Comparison of ENCODE assay signal across 9 mouse cellular contexts in the genomic region with DNA sequence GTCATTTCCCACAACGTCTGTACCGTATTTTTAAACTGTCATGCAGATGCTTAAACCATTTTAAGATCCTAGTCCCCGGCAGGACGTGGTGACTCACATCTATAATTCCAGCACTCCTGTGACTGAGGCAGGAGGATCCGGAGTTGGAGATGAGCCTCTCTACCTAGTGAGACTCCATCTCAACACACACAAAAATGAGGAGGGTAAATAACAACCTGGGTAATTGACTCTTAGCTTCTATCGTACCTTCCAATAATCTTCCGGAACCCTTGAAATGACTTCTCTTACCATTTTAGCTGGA. TPM values are rescaled to one million over a fixed set of nuclear protein-coding genes. Genes with fewer than 3 reads are reported as not detected.
DNase-seq lines count a peak whose midpoint lies in the region; ATAC-seq and TF ChIP-seq lines count a peak whose summit lies in the region.
"Had no signal": no experiment of that assay in that cellular context is flagged by ENCODE, and none has a peak within 500 bp of the region (broad histone marks: within the 10 kb centered on the region; RNA-seq: fewer than 3 reads in every experiment).

No protein-coding gene starts in this region.

- H3K4me2 ChIP-seq in neural tube, embryonic 11.5 days (ENCODE audit: low read depth), result peak overlapping the region; percentile 66
- peak overlapping the region; percentile 72 for H3K4me2 ChIP-seq in forebrain, embryonic 12.5 days
- peak overlapping the region; percentile 81 for H3K4me2 ChIP-seq in limb, embryonic 11.5 days (ENCODE audit: low read depth, severe bottlenecking)

- H3K9me3 ChIP-seq in neural tube, embryonic 11.5 days (ENCODE audit: control insufficient read depth, low read length), result no peaks in the 10 kb centered on the region
- no peaks in the 10 kb centered on the region for H3K9me3 ChIP-seq in forebrain, embryonic 12.5 days
- H3K9me3 ChIP-seq in limb, embryonic 11.5 days (ENCODE audit: control insufficient read depth, low read length), result no peaks in the 10 kb centered on the region

- no peaks in the 10 kb centered on the region for H3K4me1 ChIP-seq in neural tube, embryonic 11.5 days (ENCODE audit: control insufficient read depth, insufficient read depth, low read length)
- peaks cover 7% of the 10 kb centered on the region for H3K4me1 ChIP-seq in forebrain, embryonic 12.5 days
- no peaks in the 10 kb centered on the region for H3K4me1 ChIP-seq in limb, embryonic 11.5 days (ENCODE audit: control insufficient read depth, insufficient read depth, low read length)
- peaks cover 3% of the 10 kb centered on the region; the same call in 1 of the 2 replicates for H3K4me1 ChIP-seq in small intestine, adult 2 months (ENCODE audit: control insufficient read depth, insufficient read depth, insufficient read length, low read length)

- H3K27ac ChIP-seq in neural tube, embryonic 11.5 days (ENCODE audit: low read depth, low read length), result peak overlapping the region; percentile 97; the same call in 1 of the 2 replicates
- peak overlapping the region; percentile 97 for H3K27ac ChIP-seq in forebrain, embryonic 12.5 days
- no peak overlapping the region for H3K27ac ChIP-seq in limb, embryonic 11.5 days (replicated peaks; ENCODE audit: low read depth, low read length)
- peak overlapping the region; percentile 35; the same call in 1 of the 2 replicates for H3K27ac ChIP-seq in small intestine, adult 2 months (ENCODE audit: insufficient read depth, low read depth, low read length)

- H3K27me3 ChIP-seq in neural tube, embryonic 11.5 days (ENCODE audit: control insufficient read depth, insufficient read depth, low read length), result no peaks in the 10 kb centered on the region
- H3K27me3 ChIP-seq in forebrain, embryonic 12.5 days, result no peaks in the 10 kb centered on the region; the same call in 1 of the 2 replicates
- no peaks in the 10 kb centered on the region for H3K27me3 ChIP-seq in limb, embryonic 11.5 days (ENCODE audit: control insufficient read depth, insufficient read depth, low read length)
- no peaks in the 10 kb centered on the region for H3K27me3 ChIP-seq in small intestine, adult 2 months (ENCODE audit: control insufficient read depth, insufficient read depth, low read length)

- intact Hi-C loops in gastrocnemius, postnatal 36 days (cut with DNase I), result loop anchor here (2.0 to 5.0 kb wide), 2 partner anchors 45 to 155 kb away; partner anchors contain the start of gene Sinhcaf

- peak overlapping the region; percentile 89 for H3K4me3 ChIP-seq in neural tube, embryonic 11.5 days (ENCODE audit: low read depth, low read length)
- H3K4me3 ChIP-seq in forebrain, embryonic 12.5 days (replicated peaks), result peak overlapping the region; percentile 82
- peak overlapping the region; percentile 81 for H3K4me3 ChIP-seq in limb, embryonic 11.5 days (ENCODE audit: low read depth, low read length)
- H3K4me3 ChIP-seq in small intestine, adult 2 months (ENCODE audit: low read depth, low read length), result peak overlapping the region; percentile 95

- ATAC-seq in neural tube, embryonic 11.5 days (ENCODE audit: insufficient read depth, low FRiP score, low TSS enrichment), result peak; percentile 28; the same call in 1 of the 2 replicates
- ATAC-seq in forebrain, embryonic 12.5 days (ENCODE audit: low FRiP score), result peak; percentile 20
- no peak for ATAC-seq in limb, embryonic 11.5 days (ENCODE audit: insufficient number of reproducible peaks, low FRiP score, low TSS enrichment, low read depth)

- peak overlapping the region; percentile 97 for H3K9ac ChIP-seq in neural tube, embryonic 11.5 days (ENCODE audit: low read length)
- H3K9ac ChIP-seq in forebrain, embryonic 12.5 days, result peak overlapping the region; percentile 92
- peak overlapping the region; percentile 89 for H3K9ac ChIP-seq in limb, embryonic 11.5 days (ENCODE audit: low read length)

- TF ChIP-seq CTCF in small intestine, adult 2 months (IDR thresholded peaks at IDR 0.05; ENCODE audit: extremely low read depth, insufficient read length, insufficient replicate concordance, low read depth, low read length), result no peak

- 11% methylated on average over 7 of the region's 7 CpGs for WGBS in neural tube, embryonic 11.5 days
- 12% methylated on average over 7 of the region's 7 CpGs for WGBS in forebrain, embryonic 12.5 days
- WGBS in limb, embryonic 11.5 days, result 16% methylated on average over 7 of the region's 7 CpGs
- WGBS in small intestine, adult 2 months, result 10% methylated on average over 7 of the region's 7 CpGs

- no peak for TF ChIP-seq POLR2A in small intestine, adult 2 months (IDR thresholded peaks at IDR 0.05; ENCODE audit: low read depth, low read length)

- H3K36me3 ChIP-seq in neural tube, embryonic 11.5 days (ENCODE audit: control insufficient read depth, insufficient read depth, low read length), result no peaks in the 10 kb centered on the region
- no peaks in the 10 kb centered on the region for H3K36me3 ChIP-seq in forebrain, embryonic 12.5 days (replicated peaks)
- H3K36me3 ChIP-seq in limb, embryonic 11.5 days (ENCODE audit: control insufficient read depth, insufficient read depth, low read length), result no peaks in the 10 kb centered on the region
- no peaks in the 10 kb centered on the region for H3K36me3 ChIP-seq in small intestine, adult 2 months (ENCODE audit: control insufficient read depth, insufficient read depth, low read length)

- no peak for DNase-seq in neural tube, embryonic 11.5 days (ENCODE audit: low spot score)
- no peak for DNase-seq in neural tube, embryonic 10.5 days (ENCODE audit: extremely low spot score, low spot score)
- no peak for DNase-seq in limb, embryonic 11.5 days (ENCODE audit: low spot score)
- DNase-seq in layer of hippocampus, adult 11-12 months (ENCODE audit: low spot score), result no peak
- no peak for DNase-seq in gastrocnemius, postnatal 36 days
- no peak for DNase-seq in urinary bladder, postnatal 10 days (ENCODE audit: low spot score)

RNA-seq across cellular contexts. Expression of gene Dennd5b, which starts 0.4 kb away (rescaled TPM):
- polyA plus RNA-seq in neural tube, embryonic 11.5 days (2014; fragmentation: Nextera tagmentation; extraction: Ambion mirVana), result 14.6 and 16.3 TPM in 2 replicates
- 18.1 and 18.8 TPM in 2 replicates for polyA plus RNA-seq in forebrain, embryonic 12.5 days (2016; fragmentation: Nextera tagmentation; extraction: Ambion mirVana)
- 7.5 and 9.1 TPM in 2 replicates for polyA plus RNA-seq in limb, embryonic 11.5 days (2014; fragmentation: Nextera tagmentation; extraction: Ambion mirVana)
- 13.5 and 36.1 TPM in 2 replicates for polyA plus RNA-seq in small intestine, adult 2 months (2012; rRNA removed)
- total RNA-seq in gastrocnemius, postnatal 36 days (2021), result 1 to 10 TPM; 4.7 to 5.1 TPM

RNA-seq across cellular contexts. Expression of gene Gm10203, which starts 28.1 kb away (rescaled TPM):
- polyA plus RNA-seq in neural tube, embryonic 11.5 days (2014; fragmentation: Nextera tagmentation; extraction: Ambion mirVana), result not detected in 2 replicates
- not detected in 2 replicates for polyA plus RNA-seq in forebrain, embryonic 12.5 days (2016; fragmentation: Nextera tagmentation; extraction: Ambion mirVana)
- polyA plus RNA-seq in limb, embryonic 11.5 days (2014; fragmentation: Nextera tagmentation; extraction: Ambion mirVana), result not detected in 2 replicates
- polyA plus RNA-seq in small intestine, adult 2 months (2012; rRNA removed), result not detected in 2 replicates
- not detected for total RNA-seq in gastrocnemius, postnatal 36 days (2021)
- total RNA-seq: megakaryocyte-erythroid progenitor cell, adult 5-6 weeks had no signal

RNA-seq across cellular contexts. Expression of gene Etfbkmt, which starts 37.8 kb away (rescaled TPM):
- polyA plus RNA-seq in neural tube, embryonic 11.5 days (2014; fragmentation: Nextera tagmentation; extraction: Ambion mirVana), result 8.2 and 8.4 TPM in 2 replicates
- polyA plus RNA-seq in forebrain, embryonic 12.5 days (2016; fragmentation: Nextera tagmentation; extraction: Ambion mirVana), result 8.4 and 9.7 TPM in 2 replicates
- 10.5 and 13.0 TPM in 2 replicates for polyA plus RNA-seq in limb, embryonic 11.5 days (2014; fragmentation: Nextera tagmentation; extraction: Ambion mirVana)
- polyA plus RNA-seq in small intestine, adult 2 months (2012; rRNA removed), result 0.80 and 3.4 TPM in 2 replicates
- 10 to 100 TPM in 1 of 2 experiments, 1 to 10 TPM in 1; 9.6 to 14.6 TPM for total RNA-seq in gastrocnemius, postnatal 36 days (2021)
